Mouse (Mus musculus): Measurements from ENCODE around the gene Gm17087.

Gene Gm17087

GRCm38 (mm10) chr17:8566850-8567249 lies at the start of gene Gm17087:
TSS of gene Gm17087 (minus strand) at chr17:8566950.
- no peak for DNase-seq (ENCODE audit: inconsistent ontology term)

GRCm38 (mm10) chr17:8613882-8614551 lies 47.3 kb upstream of the Gm17087 start:
- peak; percentile 78 for DNase-seq (ENCODE audit: inconsistent ontology term)

DNA sequence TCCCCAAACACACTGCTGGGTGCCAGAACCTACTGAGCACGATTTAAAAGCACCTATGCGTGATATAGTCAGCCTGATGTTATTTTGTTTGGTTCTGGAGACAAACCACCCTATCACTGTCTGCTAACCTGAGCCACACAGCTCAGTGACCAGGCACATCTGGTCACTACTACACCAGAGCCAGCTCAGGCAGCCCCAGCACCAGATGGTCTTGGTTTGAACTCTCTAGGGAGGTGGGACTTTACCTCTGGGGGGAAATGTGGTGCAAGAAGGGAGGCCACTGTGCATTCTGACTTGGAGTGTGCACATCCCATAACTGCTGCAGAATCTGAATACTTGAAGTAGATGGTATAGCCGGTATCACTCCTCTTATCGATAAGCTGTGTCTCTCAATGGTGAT lies 45.2 kb upstream of the Gm17087 start:
- DNase-seq (ENCODE audit: inconsistent ontology term): no peak

- DNase-seq (ENCODE audit: inconsistent ontology term): no peak
Measured at GRCm38 (mm10) chr17:8606695-8607094, 39.9 kb upstream of the Gm17087 start.

DNA sequence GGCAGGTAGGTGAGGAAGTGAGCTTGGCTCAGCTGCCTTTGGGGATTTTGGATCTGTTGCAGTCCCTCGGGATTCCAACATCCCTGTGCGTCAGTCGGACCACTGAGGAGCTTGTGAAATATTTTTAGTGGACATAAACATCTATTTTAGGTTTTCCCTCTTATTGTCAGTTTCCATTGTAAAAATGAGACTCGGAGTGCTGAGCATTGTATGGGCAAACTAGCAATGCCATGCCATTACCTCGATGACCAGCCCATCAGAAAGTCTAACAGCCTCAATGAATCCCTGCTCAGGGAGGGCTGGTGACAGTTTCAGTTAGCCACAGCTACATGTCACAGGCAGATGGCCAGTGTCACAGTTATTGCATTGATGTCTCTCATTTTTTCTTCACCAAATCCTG lies 39.2 kb upstream of the Gm17087 start:
- DNase-seq (ENCODE audit: inconsistent ontology term): no peak

- DNase-seq (ENCODE audit: inconsistent ontology term): no peak
Measured at GRCm38 (mm10) chr17:8602976-8603375, 36.2 kb upstream of the Gm17087 start.

DNA sequence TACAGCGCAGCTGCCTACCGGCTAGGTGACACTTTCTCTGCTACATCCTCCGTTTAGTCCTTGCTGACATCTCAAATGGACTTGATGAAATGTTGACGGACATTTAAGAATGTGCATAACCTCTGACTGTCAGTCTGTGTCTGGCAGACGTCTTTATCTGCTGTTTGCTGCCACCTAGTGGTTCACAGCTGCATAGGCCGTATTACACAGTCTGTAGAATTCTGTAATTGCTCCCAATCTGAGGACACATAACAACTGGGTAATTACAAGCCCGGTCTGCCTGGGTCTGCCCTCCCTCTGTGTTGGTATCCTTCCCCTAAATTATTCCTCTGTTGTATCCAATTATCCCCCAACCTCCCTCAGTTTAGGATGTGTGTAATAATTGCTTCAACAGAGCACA lies 31.0 kb upstream of the Gm17087 start:
- DNase-seq (ENCODE audit: inconsistent ontology term): peak; percentile 54

DNA sequence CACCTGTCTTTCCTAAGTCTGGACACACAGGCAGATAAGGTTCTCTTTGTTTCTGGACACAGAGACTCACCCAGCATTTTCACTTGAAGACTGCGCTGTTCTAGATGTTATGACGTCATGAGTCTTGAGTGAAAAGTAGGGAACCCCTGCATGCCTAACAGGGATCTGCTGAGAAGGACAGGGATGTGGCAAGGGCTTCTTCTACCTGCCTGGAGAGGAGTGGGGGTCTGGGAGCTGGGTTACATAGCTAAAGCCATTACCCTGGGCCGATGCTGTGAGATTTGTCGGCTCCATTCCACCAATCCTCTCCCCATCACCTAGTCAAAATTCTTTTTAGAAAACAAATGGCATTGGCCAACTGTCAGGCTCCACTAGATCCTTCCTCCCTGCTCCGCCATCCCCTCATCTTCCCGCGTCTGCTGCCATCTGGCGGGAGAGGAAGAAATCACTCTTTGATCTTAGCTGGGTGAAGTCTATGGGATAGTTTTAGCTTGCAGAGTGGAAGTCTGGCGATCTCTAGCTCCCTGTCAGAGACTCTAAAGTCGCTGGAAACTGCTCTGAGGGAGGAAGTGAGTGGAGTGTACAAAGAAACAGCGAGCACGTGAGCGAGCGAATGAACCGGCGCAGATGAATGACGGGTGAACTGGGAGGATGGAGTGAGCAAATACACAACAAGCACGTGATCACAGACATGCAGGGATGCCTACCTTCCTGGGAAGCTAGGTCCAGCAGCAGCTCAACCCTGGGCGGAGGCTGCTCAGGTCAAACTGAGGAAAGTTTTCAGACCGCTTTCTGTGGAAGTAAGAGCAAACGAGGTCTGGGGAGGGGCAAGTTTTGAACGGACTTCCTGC lies 25.9 kb upstream of the Gm17087 start:
- peak; percentile 77 for DNase-seq (ENCODE audit: inconsistent ontology term)

- no peak for DNase-seq (ENCODE audit: inconsistent ontology term)
Measured at GRCm38 (mm10) chr17:8581579-8581978, 14.8 kb upstream of the Gm17087 start.

- DNase-seq (ENCODE audit: inconsistent ontology term): no peak
Measured at GRCm38 (mm10) chr17:8580360-8580759, 13.6 kb upstream of the Gm17087 start.

DNA sequence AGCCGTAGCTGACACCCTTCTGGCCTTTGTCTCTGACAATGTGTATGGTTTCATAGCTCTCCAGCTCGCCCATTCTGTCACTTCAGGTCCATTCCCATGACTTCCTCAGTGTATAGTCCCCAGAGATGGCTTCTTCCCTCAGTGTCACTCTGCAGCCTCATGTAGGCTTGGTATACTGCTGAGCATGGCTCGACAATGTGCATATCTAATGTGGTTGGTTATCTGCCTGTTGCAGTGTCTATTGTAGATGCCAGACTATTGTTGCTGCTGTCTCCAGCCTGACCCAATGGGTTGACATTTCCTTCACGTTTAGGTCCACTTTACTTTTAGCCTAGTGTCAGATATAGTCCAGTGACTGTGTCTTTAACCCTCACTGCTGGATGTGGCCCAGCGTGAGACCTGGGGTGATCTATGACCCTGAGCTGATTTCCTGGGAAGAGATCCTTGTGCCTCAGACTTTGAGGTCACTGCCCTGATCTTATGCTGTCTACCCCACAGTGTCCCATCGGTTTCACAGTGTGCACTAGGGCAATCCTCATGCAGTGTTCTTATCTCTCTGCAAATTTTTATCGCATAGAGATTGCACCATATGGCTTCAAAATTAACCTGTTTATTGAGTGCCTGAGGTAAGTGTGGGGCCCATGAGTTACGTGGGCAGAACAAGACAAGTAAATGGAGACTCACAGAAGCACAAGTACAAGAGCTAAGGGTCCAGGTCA lies 7.0 kb upstream of the Gm17087 start:
- DNase-seq (ENCODE audit: inconsistent ontology term): no peak

DNA sequence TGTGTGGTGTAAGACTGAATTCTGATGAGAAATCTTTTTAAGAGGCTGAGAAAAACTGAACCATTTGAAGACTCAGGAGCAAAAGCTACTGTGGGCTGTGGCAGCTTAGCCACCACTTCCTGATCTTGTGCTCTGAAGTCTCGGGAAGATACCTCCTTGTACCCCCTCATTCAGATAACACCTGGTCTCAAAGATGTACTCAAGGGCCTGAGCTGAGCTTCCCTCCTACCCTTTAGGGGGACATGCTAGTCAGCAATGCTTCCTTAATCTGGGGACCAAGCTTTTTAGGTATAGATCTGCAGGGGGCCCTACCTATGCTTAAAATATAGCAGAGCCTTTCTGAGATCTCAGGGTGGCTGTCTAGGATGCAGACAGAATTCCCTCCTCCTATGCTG lies 3.9 kb downstream of the Gm17087 start:
- no peak for DNase-seq (ENCODE audit: inconsistent ontology term)

- DNase-seq (ENCODE audit: inconsistent ontology term): no peak
Measured at GRCm38 (mm10) chr17:8562101-8562885, 4.5 kb downstream of the Gm17087 start.

GRCm38 (mm10) chr17:8557926-8558325 lies 8.8 kb downstream of the Gm17087 start:
- no peak for DNase-seq (ENCODE audit: inconsistent ontology term)

- no peak for DNase-seq (ENCODE audit: inconsistent ontology term)
Measured at GRCm38 (mm10) chr17:8556223-8556622, 10.5 kb downstream of the Gm17087 start.

GRCm38 (mm10) chr17:8555785-8556184 lies 11.0 kb downstream of the Gm17087 start:
- no peak for DNase-seq (ENCODE audit: inconsistent ontology term)

- no peak for DNase-seq (ENCODE audit: inconsistent ontology term)
Measured at GRCm38 (mm10) chr17:8554219-8554618, 12.5 kb downstream of the Gm17087 start.

GRCm38 (mm10) chr17:8553601-8554000 lies 13.1 kb downstream of the Gm17087 start:
- DNase-seq (ENCODE audit: inconsistent ontology term): no peak

DNA sequence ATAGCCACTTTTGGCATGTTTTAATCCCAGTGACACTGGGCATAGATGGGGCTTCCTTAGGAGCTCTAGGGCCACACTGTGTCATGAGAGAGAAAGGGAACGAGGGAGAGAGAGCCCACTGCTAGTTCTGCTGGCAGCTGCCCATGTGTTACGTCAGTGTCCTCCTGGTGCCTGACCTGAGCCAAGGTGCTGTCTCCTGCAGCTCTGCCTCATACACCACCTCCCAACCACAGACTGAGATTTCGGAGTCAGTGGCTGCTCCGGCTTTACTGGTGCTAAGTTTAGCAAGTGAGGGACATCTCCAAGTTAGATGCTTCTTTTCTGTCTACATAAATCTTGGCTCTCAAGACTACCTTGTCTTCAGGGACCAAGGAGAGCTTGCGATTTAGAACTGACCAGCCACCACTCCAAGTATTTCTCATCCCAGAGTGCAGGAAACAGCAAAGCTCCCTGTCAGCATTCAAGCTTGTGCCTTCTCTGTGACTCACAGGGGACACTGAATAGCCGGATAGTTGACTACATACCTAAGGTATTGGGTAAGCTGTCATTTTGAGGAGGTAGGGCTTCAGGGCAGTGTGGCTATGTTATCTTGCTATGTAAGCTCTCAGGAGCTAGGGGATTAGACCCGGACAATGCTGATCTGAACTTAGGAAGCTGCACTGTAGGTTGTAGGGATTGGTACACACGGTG lies 14.3 kb downstream of the Gm17087 start:
- peak; percentile 65 for DNase-seq (ENCODE audit: inconsistent ontology term)

DNA sequence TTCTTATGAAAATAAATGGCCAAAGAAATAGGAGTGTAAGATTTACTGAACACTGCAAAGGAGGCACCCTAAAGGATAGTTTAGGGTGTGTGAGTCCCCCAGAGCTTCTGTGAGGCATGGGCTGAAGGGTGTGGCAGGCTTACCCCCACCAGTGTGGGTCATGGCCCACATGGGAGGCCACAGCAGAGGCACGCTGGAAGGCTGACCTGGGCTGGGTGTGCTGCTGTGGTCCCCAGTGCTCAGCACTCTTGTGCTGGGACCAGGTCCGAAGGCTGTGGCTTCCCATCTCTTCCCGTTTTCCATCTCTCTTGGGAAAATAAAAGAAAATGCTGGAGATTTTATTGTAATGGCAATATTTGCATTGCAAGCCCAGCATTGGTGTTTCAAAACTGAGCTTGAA lies 15.1 kb downstream of the Gm17087 start:
- no peak for DNase-seq (ENCODE audit: inconsistent ontology term)

GRCm38 (mm10) chr17:8548733-8549132 lies 18.0 kb downstream of the Gm17087 start:
- no peak for DNase-seq (ENCODE audit: inconsistent ontology term)
